Mouse (Mus musculus) neural tube, embryonic 12.5 days (tissue): ENCODE measurements around the gene Rnf43. TPM values are rescaled to one million over a fixed set of nuclear protein-coding genes. Genes with fewer than 3 reads are reported as not detected.

ENCODE experiments used
- ATAC-seq: fragments of 200-750 bp; cut with Nextera tagmentation; 2 replicates; pipeline ENCODE4 v1.8.0; 2017; ENCODE audit warnings: low read depth, mild to moderate bottlenecking, moderate TSS enrichment, moderate library complexity; ENCODE audit not compliant: low FRiP score
- H3K27ac ChIP-seq: fragments of 300-500 bp; sonication (generic); 2 replicates; pipeline ENCODE4 v1.5.1; 2016
- H3K27me3 ChIP-seq: fragments of 300-500 bp; sonication (generic); replicated peaks from 2 replicates; pipeline ENCODE4 v1.6.1; 2016; ENCODE audit warnings: mild to moderate bottlenecking
- H3K36me3 ChIP-seq: fragments of 300-500 bp; sonication (generic); 2 replicates; pipeline ENCODE4 v1.6.1; 2016; ENCODE audit warnings: mild to moderate bottlenecking
- H3K4me1 ChIP-seq: fragments of 300-500 bp; sonication (generic); 2 replicates; pipeline ENCODE4 v1.6.1; 2016
- H3K4me2 ChIP-seq: fragments of 300-500 bp; sonication (generic); replicated peaks from 2 replicates; pipeline ENCODE4 v1.6.1; 2016; ENCODE audit warnings: mild to moderate bottlenecking
- H3K4me3 ChIP-seq: fragments of 300-500 bp; sonication (generic); 2 replicates; pipeline ENCODE4 v1.5.1; 2016
- H3K9ac ChIP-seq: fragments of 300-500 bp; sonication (generic); 2 replicates; pipeline ENCODE4 v1.6.1; 2016; ENCODE audit warnings: mild to moderate bottlenecking
- H3K9me3 ChIP-seq: fragments of 300-500 bp; sonication (generic); 2 replicates; pipeline ENCODE4 v1.6.1; 2016; ENCODE audit warnings: mild to moderate bottlenecking
- WGBS: fragments of 180-500 bp; shearing (Covaris S2); methylation state at CpG from one replicate; pipeline ENCODE4 v1.1.7; 2016; 5-methylcytosine and 5-hydroxymethylcytosine counted together
- polyA plus RNA-seq: library from polyadenylated mRNA; unstranded; fragments of >200 nt; fragmentation: Nextera tagmentation; extraction: Ambion mirVana; gene quantifications from 2 replicates; pipeline ENCODE4 v1.2.1, GENCODE M21; 2016

Gene Rnf43
- polyA plus RNA-seq, 1 experiment from 2014 or later, result 0.57 TPM

DNA sequence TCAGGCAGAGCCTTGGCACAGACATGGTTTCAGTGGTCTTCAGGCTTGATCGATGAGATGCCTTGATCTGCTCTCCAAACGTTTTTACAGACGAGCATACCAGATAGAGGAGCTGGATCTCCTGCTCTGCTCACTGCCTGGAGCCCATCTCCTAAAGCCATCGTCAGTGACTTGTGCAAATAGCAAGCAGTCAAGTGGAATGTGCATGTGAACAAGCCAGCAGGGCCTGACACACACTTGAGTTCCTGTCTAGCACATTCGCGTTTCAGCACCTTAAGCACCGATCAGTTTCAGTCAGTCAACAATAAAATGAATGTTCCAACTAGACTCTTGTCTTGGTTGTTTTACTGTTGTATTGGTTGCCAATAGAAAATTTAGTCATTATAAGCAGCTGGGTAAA is 3.3 kb upstream of the Rnf43 start:
- no peak overlapping the region for H3K27ac ChIP-seq
- no peak overlapping the region for H3K4me3 ChIP-seq
- H3K4me2 ChIP-seq, result no peak overlapping the region
- no peaks in the 10 kb centered on the region; the same call in 1 of the 2 replicates for H3K4me1 ChIP-seq
- 74% methylated on average over 7 of the region's 7 CpGs for WGBS
- no peaks in the 10 kb centered on the region for H3K36me3 ChIP-seq
- ATAC-seq, result no peak
- no peaks in the 10 kb centered on the region for H3K9me3 ChIP-seq
- peaks cover 14% of the 10 kb centered on the region; the same call in 1 of the 2 replicates for H3K27me3 ChIP-seq
- H3K9ac ChIP-seq, result no peak overlapping the region

DNA sequence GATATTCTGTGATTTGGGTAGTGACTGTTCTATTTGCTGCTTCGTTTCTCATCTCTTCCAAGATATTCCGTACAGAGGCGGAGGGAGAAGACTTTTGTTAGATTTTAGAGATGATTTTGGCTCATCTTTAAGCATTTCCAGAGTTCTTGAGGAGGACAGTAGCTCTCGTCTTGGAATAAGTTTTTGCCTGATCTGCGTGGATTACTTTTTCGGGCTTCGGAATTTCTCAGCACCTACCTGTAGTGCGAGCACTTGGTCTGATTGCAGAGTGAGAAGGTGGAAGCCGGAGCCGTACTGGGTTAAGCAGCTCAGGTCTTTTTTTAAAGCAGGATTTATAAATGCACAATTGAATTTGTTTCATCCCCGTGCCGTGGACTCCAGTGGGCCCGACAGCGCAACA is 300 bp downstream of the Rnf43 start:
- H3K27ac ChIP-seq, result no peak overlapping the region
- 0 out of 2 replicates have a peak overlapping the region, but pooled peaks have one; percentile 1 for H3K4me3 ChIP-seq
- no peak overlapping the region for H3K9ac ChIP-seq
- no peaks in the 10 kb centered on the region for H3K36me3 ChIP-seq
- H3K4me1 ChIP-seq, result no peaks in the 10 kb centered on the region; the same call in 1 of the 2 replicates
- WGBS, result 13% methylated on average over 14 of the region's 14 CpGs
- no peaks in the 10 kb centered on the region for H3K9me3 ChIP-seq
- peaks cover 17% of the 10 kb centered on the region; the same call in 1 of the 2 replicates for H3K27me3 ChIP-seq
- ATAC-seq, result no peak
- H3K4me2 ChIP-seq, result peak overlapping the region; percentile 47

DNA sequence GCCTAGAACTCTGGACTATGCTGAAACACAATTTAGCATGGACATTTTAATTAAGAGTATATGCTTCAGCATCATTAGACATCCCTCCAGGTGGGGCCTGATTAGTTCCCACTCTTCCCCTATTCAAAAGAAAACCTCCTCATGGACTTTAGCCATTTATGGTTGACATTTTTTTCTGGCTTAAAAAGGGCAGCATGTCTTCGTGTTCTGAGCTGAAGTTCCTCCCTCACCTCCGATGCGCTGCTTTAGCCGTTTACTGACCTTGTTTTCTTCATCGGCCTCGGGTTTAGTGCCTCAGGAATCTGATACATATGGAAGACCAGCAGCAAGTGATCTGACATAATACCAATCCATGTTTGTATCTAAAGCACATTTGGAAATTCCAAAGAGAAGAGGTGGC is 1.4 kb downstream of the Rnf43 start:
- H3K27me3 ChIP-seq, result peaks cover 17% of the 10 kb centered on the region; the same call in 1 of the 2 replicates
- no peak overlapping the region for H3K4me2 ChIP-seq
- no peaks in the 10 kb centered on the region for H3K9me3 ChIP-seq
- no peaks in the 10 kb centered on the region; the same call in 1 of the 2 replicates for H3K4me1 ChIP-seq
- H3K36me3 ChIP-seq, result no peaks in the 10 kb centered on the region
- no peak overlapping the region for H3K27ac ChIP-seq
- H3K4me3 ChIP-seq, result no peak overlapping the region
- H3K9ac ChIP-seq, result no peak overlapping the region
- ATAC-seq, result no peak
- WGBS, result 80% methylated on average over 6 of the region's 6 CpGs

GRCm38 (mm10) chr11:87664521-87664920 is 2.0 kb downstream of the Rnf43 start:
- Histone ChIP-seq H3K9ac (no peak overlapping the region), H3K27me3 (peaks cover 17% of the 10 kb centered on the region; the same call in 1 of the 2 replicates), H3K36me3 (no peaks in the 10 kb centered on the region), H3K9me3 (no peaks in the 10 kb centered on the region), H3K4me1 (no peaks in the 10 kb centered on the region; the same call in 1 of the 2 replicates), H3K4me2 (no peak overlapping the region), H3K27ac (no peak overlapping the region), H3K4me3 (no peak overlapping the region)
- no peak for ATAC-seq
- 81% methylated on average over 12 of the region's 12 CpGs for WGBS

DNA sequence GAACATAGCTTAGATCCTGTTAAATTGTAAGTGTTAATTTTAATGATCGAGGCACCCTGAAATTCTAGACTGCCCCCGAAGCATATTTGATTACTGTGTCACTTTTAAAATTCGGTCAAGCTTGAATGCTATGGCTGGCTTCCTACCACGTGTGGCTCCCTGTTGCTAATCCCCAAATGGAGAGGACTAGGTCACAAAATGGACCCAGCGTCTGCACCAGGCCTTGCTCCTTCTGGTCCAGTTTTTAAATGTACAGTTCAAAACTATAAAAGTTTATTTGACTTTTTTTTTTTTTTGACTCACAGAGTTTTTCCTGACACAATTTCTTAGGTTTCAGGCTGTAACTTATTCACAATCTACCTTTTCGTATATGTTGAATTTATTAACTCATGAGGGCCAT is 2.7 kb downstream of the Rnf43 start:
- Histone ChIP-seq H3K27ac (no peak overlapping the region), H3K36me3 (no peaks in the 10 kb centered on the region), H3K9ac (no peak overlapping the region), H3K4me3 (no peak overlapping the region), H3K4me1 (no peaks in the 10 kb centered on the region; the same call in 1 of the 2 replicates), H3K27me3 (peaks cover 17% of the 10 kb centered on the region; the same call in 1 of the 2 replicates), H3K9me3 (no peaks in the 10 kb centered on the region), H3K4me2 (no peak overlapping the region)
- ATAC-seq, result no peak
- 81% methylated on average over 6 of the region's 6 CpGs for WGBS

GRCm38 (mm10) chr11:87665658-87666057 is 3.1 kb downstream of the Rnf43 start:
- Histone ChIP-seq H3K27ac (no peak overlapping the region), H3K4me1 (no peaks in the 10 kb centered on the region; the same call in 1 of the 2 replicates), H3K4me3 (no peak overlapping the region), H3K36me3 (no peaks in the 10 kb centered on the region), H3K27me3 (peaks cover 17% of the 10 kb centered on the region; the same call in 1 of the 2 replicates), H3K9me3 (no peaks in the 10 kb centered on the region), H3K9ac (no peak overlapping the region), H3K4me2 (no peak overlapping the region)
- no peak for ATAC-seq
- WGBS, result 81% methylated on average over 2 of the region's 2 CpGs

- no peak for ATAC-seq
- no peak overlapping the region for H3K9ac ChIP-seq
- no peak overlapping the region for H3K27ac ChIP-seq
- no peaks in the 10 kb centered on the region for H3K36me3 ChIP-seq
- H3K27me3 ChIP-seq, result peaks cover 17% of the 10 kb centered on the region; the same call in 1 of the 2 replicates
- no peak overlapping the region for H3K4me2 ChIP-seq
- H3K9me3 ChIP-seq, result no peaks in the 10 kb centered on the region
- no peak overlapping the region for H3K4me3 ChIP-seq
- 82% methylated on average over 12 of the region's 12 CpGs for WGBS
- H3K4me1 ChIP-seq, result no peaks in the 10 kb centered on the region; the same call in 1 of the 2 replicates
Observed at GRCm38 (mm10) chr11:87666256-87667035, 3.9 kb downstream of the Rnf43 start.

- no peaks in the 10 kb centered on the region for H3K36me3 ChIP-seq
- H3K4me1 ChIP-seq, result no peaks in the 10 kb centered on the region; the same call in 1 of the 2 replicates
- no peak overlapping the region for H3K27ac ChIP-seq
- H3K4me3 ChIP-seq, result no peak overlapping the region
- ATAC-seq, result no peak
- no peaks in the 10 kb centered on the region for H3K9me3 ChIP-seq
- H3K4me2 ChIP-seq, result no peak overlapping the region
- 68% methylated on average over 4 of the region's 4 CpGs for WGBS
- H3K9ac ChIP-seq, result no peak overlapping the region
- H3K27me3 ChIP-seq, result peaks cover 17% of the 10 kb centered on the region; the same call in 1 of the 2 replicates
Observed at GRCm38 (mm10) chr11:87667107-87668090, 4.9 kb downstream of the Rnf43 start.

GRCm38 (mm10) chr11:87673282-87673681 is 10.8 kb downstream of the Rnf43 start:
- ATAC-seq, result no peak
- H3K27me3 ChIP-seq, result no peaks in the 10 kb centered on the region
- 96% methylated on average over 1 of the region's 1 CpGs for WGBS
- no peaks in the 10 kb centered on the region for H3K4me1 ChIP-seq
- no peak overlapping the region for H3K4me2 ChIP-seq
- no peaks in the 10 kb centered on the region for H3K36me3 ChIP-seq
- H3K9ac ChIP-seq, result no peak overlapping the region
- H3K27ac ChIP-seq, result no peak overlapping the region
- H3K9me3 ChIP-seq, result no peaks in the 10 kb centered on the region
- H3K4me3 ChIP-seq, result no peak overlapping the region

GRCm38 (mm10) chr11:87675606-87676005 is 13.1 kb downstream of the Rnf43 start:
- Histone ChIP-seq H3K36me3 (no peaks in the 10 kb centered on the region), H3K4me3 (no peak overlapping the region), H3K4me1 (no peaks in the 10 kb centered on the region), H3K9me3 (no peaks in the 10 kb centered on the region), H3K4me2 (no peak overlapping the region), H3K27ac (no peak overlapping the region), H3K27me3 (no peaks in the 10 kb centered on the region), H3K9ac (no peak overlapping the region)
- WGBS, result 93% methylated on average over 6 of the region's 6 CpGs
- ATAC-seq, result no peak

DNA sequence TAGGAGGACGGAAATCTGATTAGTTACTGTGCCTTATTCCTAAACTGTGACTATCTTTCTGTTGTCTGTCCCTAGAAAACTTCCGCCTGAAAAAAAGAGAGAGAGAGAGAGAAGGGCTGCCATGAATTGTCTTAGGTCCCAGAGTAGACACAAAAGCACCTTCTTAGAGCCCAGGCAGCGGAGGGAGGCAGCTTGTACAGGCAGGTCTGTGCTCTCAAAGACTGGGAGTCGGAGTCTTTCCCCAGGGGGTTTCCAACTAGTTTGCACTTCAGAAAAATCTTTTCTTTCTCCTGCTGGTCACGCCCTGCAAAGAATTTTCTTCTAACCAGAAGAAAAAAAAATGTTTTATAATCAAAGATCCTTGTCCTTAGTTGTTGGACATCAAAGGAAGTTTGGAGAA is 15.2 kb downstream of the Rnf43 start:
- no peak overlapping the region for H3K4me2 ChIP-seq
- no peaks in the 10 kb centered on the region for H3K36me3 ChIP-seq
- H3K27me3 ChIP-seq, result no peaks in the 10 kb centered on the region
- no peak overlapping the region for H3K27ac ChIP-seq
- H3K4me1 ChIP-seq, result no peaks in the 10 kb centered on the region
- no peak overlapping the region for H3K4me3 ChIP-seq
- WGBS, result 43% methylated on average over 5 of the region's 5 CpGs
- H3K9ac ChIP-seq, result no peak overlapping the region
- H3K9me3 ChIP-seq, result no peaks in the 10 kb centered on the region
- no peak for ATAC-seq

DNA sequence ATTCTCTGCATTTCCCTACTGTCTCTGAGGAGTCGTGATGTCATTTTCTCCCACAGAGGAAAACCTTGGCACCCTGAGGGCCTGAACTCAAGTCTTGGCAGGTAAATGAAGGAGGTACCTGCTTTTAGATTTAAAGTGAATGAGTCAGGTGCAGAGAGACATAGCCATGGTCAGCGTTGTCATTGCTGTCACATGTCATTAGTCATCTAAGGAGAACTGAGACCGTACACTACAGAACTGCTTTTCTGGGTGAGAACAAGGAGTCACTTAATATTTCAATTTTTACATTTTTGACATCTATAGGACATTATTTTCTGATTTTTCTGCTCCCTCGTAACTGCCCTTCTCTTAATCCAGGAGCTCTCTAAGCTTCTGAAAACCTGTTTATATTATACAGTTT is 16.0 kb downstream of the Rnf43 start:
- whole genome bisulfite sequencing, result 79% methylated on average over 4 of the region's 4 CpGs
- H3K27ac ChIP-seq, result no peak overlapping the region
- no peaks in the 10 kb centered on the region for H3K36me3 ChIP-seq
- H3K4me3 ChIP-seq, result no peak overlapping the region
- no peaks in the 10 kb centered on the region for H3K27me3 ChIP-seq
- no peaks in the 10 kb centered on the region for H3K9me3 ChIP-seq
- no peak overlapping the region for H3K9ac ChIP-seq
- no peaks in the 10 kb centered on the region for H3K4me1 ChIP-seq
- no peak overlapping the region for H3K4me2 ChIP-seq
- no peak for ATAC-seq
